ENCODE assay signal across 13 mouse cellular contexts in genomic region chr4:106581176-106581864, GRCm38 (mm10). TPM values are rescaled to one million over a fixed set of nuclear protein-coding genes. Genes with fewer than 3 reads are reported as not detected.
DNase-seq lines count a peak whose midpoint lies in the region; ATAC-seq and TF ChIP-seq lines count a peak whose summit lies in the region.
"Had no signal": no experiment of that assay in that cellular context is flagged by ENCODE, and none has a peak within 500 bp of the region (broad histone marks: within the 10 kb centered on the region; RNA-seq: fewer than 3 reads in every experiment).

No protein-coding gene starts in this region.

- H3K9ac ChIP-seq in forebrain, postnatal 0 days, result no peak overlapping the region
- no peak overlapping the region for H3K9ac ChIP-seq in forebrain, embryonic 14.5 days (ENCODE audit: low read length)
- no peak overlapping the region for H3K9ac ChIP-seq in heart, embryonic 14.5 days (ENCODE audit: low read length)
- H3K9ac ChIP-seq in liver, embryonic 13.5 days, result peak overlapping the region; percentile 63

- H3K4me3 ChIP-seq in forebrain, postnatal 0 days (ENCODE audit: low read depth, low read length), result no peak overlapping the region
- no peak overlapping the region for H3K4me3 ChIP-seq in forebrain, embryonic 14.5 days (ENCODE audit: low read depth, low read length)
- H3K4me3 ChIP-seq in heart, embryonic 14.5 days (ENCODE audit: control insufficient read depth in 1 of 2, insufficient read depth in 1 of 2, low read depth in 1 of 2, low read length in 2 of 2), result peak overlapping the region in 1 of 2 experiments; percentile 11; a peak in 1 of 4 replicates
- H3K4me3 ChIP-seq in liver, embryonic 13.5 days (replicated peaks), result peak overlapping the region; percentile 34; the same call in 1 of the 2 replicates

- H3K27me3 ChIP-seq in forebrain, postnatal 0 days (ENCODE audit: insufficient read depth, low read length), result no peaks in the 10 kb centered on the region
- no peaks in the 10 kb centered on the region for H3K27me3 ChIP-seq in forebrain, embryonic 14.5 days (replicated peaks; ENCODE audit: control insufficient read depth, insufficient read depth, low read length)
- no peaks in the 10 kb centered on the region for H3K27me3 ChIP-seq in heart, embryonic 14.5 days (ENCODE audit: control insufficient read depth, insufficient read depth, low read length)
- H3K27me3 ChIP-seq in liver, embryonic 13.5 days, result no peaks in the 10 kb centered on the region

- 87% methylated on average over 14 of the region's 14 CpGs for WGBS in forebrain, postnatal 0 days
- WGBS in forebrain, embryonic 14.5 days, result 93% methylated on average over 14 of the region's 14 CpGs
- WGBS in heart, embryonic 14.5 days, result 26% methylated on average over 14 of the region's 14 CpGs
- 62% methylated on average over 14 of the region's 14 CpGs for WGBS in liver, embryonic 13.5 days (ENCODE audit: insufficient replicate concordance)

- H3K36me3 ChIP-seq in forebrain, postnatal 0 days (ENCODE audit: insufficient read depth), result peaks cover 91% of the 10 kb centered on the region
- peaks cover 96% of the 10 kb centered on the region for H3K36me3 ChIP-seq in forebrain, embryonic 14.5 days (ENCODE audit: control insufficient read depth, insufficient read depth, low read length)
- H3K36me3 ChIP-seq in heart, embryonic 14.5 days (ENCODE audit: control insufficient read depth, insufficient read depth, low read length), result peaks cover 48% of the 10 kb centered on the region
- H3K36me3 ChIP-seq in liver, embryonic 13.5 days, result peaks cover 93% of the 10 kb centered on the region

- peak; percentile 67 for ATAC-seq in forebrain, postnatal 0 days
- no peak for ATAC-seq in forebrain, embryonic 14.5 days
- ATAC-seq in heart, embryonic 14.5 days (ENCODE audit: insufficient number of reproducible peaks, insufficient read depth, low FRiP score, low read depth), result no peak
- ATAC-seq in liver, embryonic 13.5 days (ENCODE audit: low read depth), result no peak
- no peak for ATAC-seq in activated CD4-positive, CD25-positive, alpha-beta regulatory T cell, adult 4 months

- H3K27ac ChIP-seq in forebrain, postnatal 0 days (ENCODE audit: low read depth, low read length), result no peak overlapping the region
- no peak overlapping the region for H3K27ac ChIP-seq in forebrain, embryonic 14.5 days (ENCODE audit: low read depth, low read length)
- peak overlapping the region; percentile 29 to 76 for H3K27ac ChIP-seq in heart, embryonic 14.5 days (replicated peaks in 1 of 2; ENCODE audit: control insufficient read depth in 1 of 2, insufficient read depth in 1 of 2, low read depth in 2 of 2, low read length in 2 of 2)
- H3K27ac ChIP-seq in liver, embryonic 13.5 days, result peak overlapping the region; percentile 98

- H3K9me3 ChIP-seq in forebrain, postnatal 0 days (ENCODE audit: low read length), result no peaks in the 10 kb centered on the region
- no peaks in the 10 kb centered on the region for H3K9me3 ChIP-seq in forebrain, embryonic 14.5 days (replicated peaks; ENCODE audit: control insufficient read depth, low read length)
- no peaks in the 10 kb centered on the region for H3K9me3 ChIP-seq in heart, embryonic 14.5 days (ENCODE audit: control insufficient read depth, low read length)
- no peaks in the 10 kb centered on the region for H3K9me3 ChIP-seq in liver, embryonic 13.5 days (replicated peaks)

- peak; percentile 25 for DNase-seq in forebrain, postnatal 0 days
- DNase-seq in forebrain, embryonic 14.5 days (ENCODE audit: low spot score), result no peak
- peak; percentile 9 for DNase-seq in 3T3-L1 (ENCODE audit: low read depth, low spot score)
- no peak for DNase-seq in liver, embryonic 13.5 days
- no peak for DNase-seq in T-cell, adult 2 months (ENCODE audit: low spot score)
- DNase-seq in layer of hippocampus, adult 9-11 months, result no peak
- DNase-seq: adrenal gland, postnatal 25 days; cerebellum, adult 9-11 months; kidney, adult 9 months; retina, postnatal 1 day; thymus, postnatal 36 days had no signal

- no peak for TF ChIP-seq CTCF in forebrain, postnatal 0 days (IDR thresholded peaks at IDR 0.05; ENCODE audit: low read depth)

- no peak overlapping the region for H3K4me2 ChIP-seq in forebrain, postnatal 0 days (ENCODE audit: low read depth)
- H3K4me2 ChIP-seq in forebrain, embryonic 14.5 days (ENCODE audit: low read length), result no peak overlapping the region
- peak overlapping the region; percentile 55 for H3K4me2 ChIP-seq in heart, embryonic 14.5 days (ENCODE audit: low read length)
- peak overlapping the region; percentile 61 for H3K4me2 ChIP-seq in liver, embryonic 13.5 days

- H3K4me1 ChIP-seq in forebrain, postnatal 0 days (ENCODE audit: insufficient read depth), result no peaks in the 10 kb centered on the region
- H3K4me1 ChIP-seq in forebrain, embryonic 14.5 days (ENCODE audit: control insufficient read depth, insufficient read depth, low read length), result no peaks in the 10 kb centered on the region
- H3K4me1 ChIP-seq in heart, embryonic 14.5 days (ENCODE audit: control insufficient read depth in 2 of 2, insufficient read depth in 2 of 2, low read length in 2 of 2), result peaks cover 20 to 27% of the 10 kb centered on the region in 2 experiments
- H3K4me1 ChIP-seq in liver, embryonic 13.5 days (replicated peaks), result peaks cover 65% of the 10 kb centered on the region

RNA-seq across cellular contexts. Expression of gene Dhcr24, which starts 20.5 kb away (rescaled TPM):
- 101 and 105 TPM in 2 replicates for total RNA-seq in forebrain, postnatal 0 days (2014; rRNA removed)
- polyA plus RNA-seq in forebrain, postnatal 0 days (2015; fragmentation: Nextera tagmentation; extraction: Ambion mirVana), result 7.0 and 7.7 TPM in 2 replicates
- polyA plus RNA-seq in forebrain, embryonic 14.5 days (2014; fragmentation: Nextera tagmentation; extraction: Ambion mirVana), result 16.4 and 16.6 TPM in 2 replicates
- 10.4 and 12.0 TPM in 2 replicates for polyA plus RNA-seq in heart, embryonic 14.5 days (2014; fragmentation: Nextera tagmentation; extraction: Ambion mirVana)
- polyA plus RNA-seq in liver, embryonic 13.5 days (2015; fragmentation: Nextera tagmentation; extraction: Ambion mirVana), result 5.4 and 6.5 TPM in 2 replicates
- 1 to 10 TPM; 4.5 to 7.7 TPM for polyA plus RNA-seq in activated CD4-positive, CD25-positive, alpha-beta regulatory T cell, adult 4 months (2017; shearing (Covaris generic))

RNA-seq across cellular contexts. Expression of gene Lexm, which starts 35.7 kb away (rescaled TPM):
- total RNA-seq in forebrain, postnatal 0 days (2014; rRNA removed), result not detected in 2 replicates
- polyA plus RNA-seq in forebrain, postnatal 0 days (2015; fragmentation: Nextera tagmentation; extraction: Ambion mirVana), result 0.09 TPM in 1 of 2 replicates, not detected in the other
- not detected in 2 replicates for polyA plus RNA-seq in forebrain, embryonic 14.5 days (2014; fragmentation: Nextera tagmentation; extraction: Ambion mirVana)
- polyA plus RNA-seq in heart, embryonic 14.5 days (2014; fragmentation: Nextera tagmentation; extraction: Ambion mirVana), result not detected in 2 replicates
- polyA plus RNA-seq in liver, embryonic 13.5 days (2015; fragmentation: Nextera tagmentation; extraction: Ambion mirVana), result 0.24 and 0.30 TPM in 2 replicates
- polyA plus RNA-seq in activated CD4-positive, CD25-positive, alpha-beta regulatory T cell, adult 4 months (2017; shearing (Covaris generic)), result not detected
- total RNA-seq: adrenal gland, postnatal 25 days had no signal

RNA-seq across cellular contexts. Expression of gene Ttc22, which starts 40.9 kb away (rescaled TPM):
- 2.5 TPM in 2 replicates for total RNA-seq in forebrain, postnatal 0 days (2014; rRNA removed)
- polyA plus RNA-seq in forebrain, postnatal 0 days (2015; fragmentation: Nextera tagmentation; extraction: Ambion mirVana), result 1.2 and 1.6 TPM in 2 replicates
- 0.46 and 0.53 TPM in 2 replicates for polyA plus RNA-seq in forebrain, embryonic 14.5 days (2014; fragmentation: Nextera tagmentation; extraction: Ambion mirVana)
- polyA plus RNA-seq in heart, embryonic 14.5 days (2014; fragmentation: Nextera tagmentation; extraction: Ambion mirVana), result 0.62 and 0.80 TPM in 2 replicates
- polyA plus RNA-seq in liver, embryonic 13.5 days (2015; fragmentation: Nextera tagmentation; extraction: Ambion mirVana), result 0.03 and 0.06 TPM in 2 replicates
- polyA plus RNA-seq in activated CD4-positive, CD25-positive, alpha-beta regulatory T cell, adult 4 months (2017; shearing (Covaris generic)), result not detected
- total RNA-seq: adrenal gland, postnatal 25 days had no signal

Comparison
In these comparisons a context has a peak if more than half of its experiments do, and no peak if none do; other contexts are left out.
1. DNase-seq: peak in forebrain, postnatal 0 days (single experiment) and 3T3-L1 (single experiment); none in forebrain, embryonic 14.5 days (single experiment), liver, embryonic 13.5 days (single experiment), T-cell, adult 2 months (single experiment) and layer of hippocampus, adult 9-11 months (single experiment).
2. H3K27ac ChIP-seq: peak in heart, embryonic 14.5 days (2 of 2) and liver, embryonic 13.5 days (single experiment); none in forebrain, postnatal 0 days (single experiment) and forebrain, embryonic 14.5 days (single experiment).
3. H3K4me2 ChIP-seq: peak in heart, embryonic 14.5 days (single experiment) and liver, embryonic 13.5 days (single experiment); none in forebrain, postnatal 0 days (single experiment) and forebrain, embryonic 14.5 days (single experiment).